Mouse (Mus musculus): ENCODE measurements around the gene Hpca.

Gene Hpca

GRCm38 (mm10) chr4:129121569-129122086 lies at the start of gene Hpca:
Gene Hpca, minus strand, starts transcription at chr4:129122036.
- DNase-seq (ENCODE audit: low spot score), result no peak

- no peak for DNase-seq (ENCODE audit: low spot score)
Measured at GRCm38 (mm10) chr4:129161581-129162255, 39.9 kb upstream of the Hpca start.

- DNase-seq (ENCODE audit: low spot score), result no peak
Measured at GRCm38 (mm10) chr4:129161076-129161475, 39.2 kb upstream of the Hpca start.

- DNase-seq (ENCODE audit: low spot score), result no peak
Measured at GRCm38 (mm10) chr4:129158549-129158948, 36.7 kb upstream of the Hpca start.

- no peak for DNase-seq (ENCODE audit: low spot score)
Measured at GRCm38 (mm10) chr4:129157541-129157940, 35.7 kb upstream of the Hpca start.

GRCm38 (mm10) chr4:129151276-129151811 lies 29.5 kb upstream of the Hpca start:
- no peak for DNase-seq (ENCODE audit: low spot score)

GRCm38 (mm10) chr4:129149321-129149720 lies 27.5 kb upstream of the Hpca start:
- DNase-seq (ENCODE audit: low spot score), result no peak

GRCm38 (mm10) chr4:129147552-129148103 lies 25.8 kb upstream of the Hpca start:
- DNase-seq (ENCODE audit: low spot score), result no peak

- DNase-seq (ENCODE audit: low spot score), result no peak
Measured at GRCm38 (mm10) chr4:129146392-129146791, 24.6 kb upstream of the Hpca start.

- DNase-seq (ENCODE audit: low spot score), result no peak
Measured at GRCm38 (mm10) chr4:129145943-129146342, 24.1 kb upstream of the Hpca start.

- no peak for DNase-seq (ENCODE audit: low spot score)
Measured at GRCm38 (mm10) chr4:129145411-129145810, 23.6 kb upstream of the Hpca start.

GRCm38 (mm10) chr4:129144401-129145367 lies 22.8 kb upstream of the Hpca start:
- no peak for DNase-seq (ENCODE audit: low spot score)

GRCm38 (mm10) chr4:129143509-129143908 lies 21.7 kb upstream of the Hpca start:
- DNase-seq (ENCODE audit: low spot score), result no peak

GRCm38 (mm10) chr4:129142439-129143045 lies 20.7 kb upstream of the Hpca start:
- no peak for DNase-seq (ENCODE audit: low spot score)

GRCm38 (mm10) chr4:129141560-129142438 lies 20.0 kb upstream of the Hpca start:
- DNase-seq (ENCODE audit: low spot score), result no peak

- DNase-seq (ENCODE audit: low spot score), result no peak
Measured at GRCm38 (mm10) chr4:129140808-129141207, 19.0 kb upstream of the Hpca start.

GRCm38 (mm10) chr4:129139642-129140041 lies 17.8 kb upstream of the Hpca start:
- no peak for DNase-seq (ENCODE audit: low spot score)

GRCm38 (mm10) chr4:129137392-129138321 lies 15.8 kb upstream of the Hpca start:
- no peak for DNase-seq (ENCODE audit: low spot score)

- no peak for DNase-seq (ENCODE audit: low spot score)
Measured at GRCm38 (mm10) chr4:129136579-129137391, 14.9 kb upstream of the Hpca start, which contains the start of gene Fndc5. Gene Fndc5, plus strand, starts transcription at chr4:129136999.

All from ovary, postnatal 10 days (tissue).